Mouse (Mus musculus) embryonic facial prominence, embryonic 14.5 days (tissue): ENCODE results near the gene Mbl2. TPM values are rescaled to one million over a fixed set of nuclear protein-coding genes. Genes with fewer than 3 reads are reported as not detected.
A peak's percentile ranks its signal among the peaks of the same experiment; 100 is the strongest.

ENCODE experiments used
- ATAC-seq: fragments of 200-750 bp; cut with Nextera tagmentation; 2 replicates; pipeline ENCODE4 v1.8.0; 2017; ENCODE audit warnings: low read depth, moderate number of reproducible peaks, moderate TSS enrichment
- DNase-seq: peaks from one replicate; pipeline ENCODE4 v3.0.0-alpha.2; 2015; ENCODE audit warnings: low spot score
- H3K27ac ChIP-seq: fragments of 300-500 bp; sonication (generic); replicated peaks from 2 replicates; pipeline ENCODE4 v1.5.1; 2014; ENCODE audit warnings: low read depth, mild to moderate bottlenecking, low read length, moderate library complexity
- H3K27me3 ChIP-seq: fragments of 300-500 bp; sonication (generic); replicated peaks from 2 replicates; pipeline ENCODE4 v1.6.1; 2014; ENCODE audit warnings: low read length; ENCODE audit not compliant: control insufficient read depth, insufficient read depth
- H3K36me3 ChIP-seq: fragments of 300-500 bp; sonication (generic); 2 replicates; pipeline ENCODE4 v1.6.1; 2014; ENCODE audit warnings: low read length, mixed read lengths; ENCODE audit not compliant: control insufficient read depth, insufficient read depth
- H3K4me1 ChIP-seq: fragments of 300-500 bp; sonication (generic); 2 replicates; pipeline ENCODE4 v1.6.1; 2014; ENCODE audit warnings: antibody characterized with exemption, low read length; ENCODE audit not compliant: control insufficient read depth, insufficient read depth
- H3K4me2 ChIP-seq: fragments of 300-500 bp; sonication (generic); 2 replicates; pipeline ENCODE4 v1.6.1; 2014; ENCODE audit warnings: low read depth, mild to moderate bottlenecking, low read length, moderate library complexity, mixed read lengths
- H3K4me3 ChIP-seq: fragments of 300-500 bp; sonication (generic); 2 replicates; pipeline ENCODE4 v1.5.1; 2014; ENCODE audit warnings: low read depth, mild to moderate bottlenecking, low read length
- H3K9ac ChIP-seq: fragments of 300-500 bp; sonication (generic); 2 replicates; pipeline ENCODE4 v1.6.1; 2014; ENCODE audit warnings: low read depth, mild to moderate bottlenecking, low read length, moderate library complexity, mixed read lengths
- H3K9me3 ChIP-seq: fragments of 300-500 bp; sonication (generic); 2 replicates; pipeline ENCODE4 v1.6.1; 2016; ENCODE audit warnings: low read length; ENCODE audit not compliant: control insufficient read depth
- WGBS: fragments of 180-500 bp; shearing (Covaris S2); extraction: QIAGEN DNeasy Blood & Tissue Kit; methylation state at CpG from one replicate; pipeline ENCODE4 v1.1.7; 2014; 5-methylcytosine and 5-hydroxymethylcytosine counted together
- microRNA-seq: library from miRNA; unstranded; fragments of <30 nt; microRNA quantifications from one replicate; pipeline ENCODE4, GENCODE M21; 2016; ENCODE audit warnings: borderline number of aligned reads
- polyA plus RNA-seq: library from polyadenylated mRNA; unstranded; fragments of >200 nt; fragmentation: Nextera tagmentation; extraction: Ambion mirVana; gene quantifications from 2 replicates; pipeline ENCODE4 v1.2.1, GENCODE M21; 2014

Mbl2 gene
- polyA plus RNA-seq, 1 experiment from 2014 or later: not detected

GRCm38 (mm10) chr19:30252253-30252652 lies 19.5 kb downstream of the Mbl2 start:
- DNase-seq: no peak
- no peaks in the 10 kb centered on the region for H3K4me1 ChIP-seq
- no peaks in the 10 kb centered on the region for H3K27me3 ChIP-seq
- 41% methylated on average over 2 of the region's 2 CpGs for WGBS
- no peaks in the 10 kb centered on the region for H3K36me3 ChIP-seq
- H3K4me2 ChIP-seq: no peak overlapping the region
- H3K27ac ChIP-seq: no peak overlapping the region
- no peak overlapping the region for H3K4me3 ChIP-seq
- H3K9ac ChIP-seq: no peak overlapping the region
- ATAC-seq: no peak
- no peaks in the 10 kb centered on the region for H3K9me3 ChIP-seq

- Histone ChIP-seq H3K4me3 (no peak overlapping the region), H3K9me3 (no peaks in the 10 kb centered on the region), H3K27me3 (no peaks in the 10 kb centered on the region), H3K27ac (no peak overlapping the region), H3K36me3 (no peaks in the 10 kb centered on the region), H3K9ac (no peak overlapping the region), H3K4me1 (no peaks in the 10 kb centered on the region), H3K4me2 (no peak overlapping the region)
- DNase-seq: no peak
- 21% methylated on average over 6 of the region's 6 CpGs for WGBS
- no peak for ATAC-seq
These were observed 23.6 kb downstream of the Mbl2 start for GRCm38 (mm10) chr19:30256339-30256738.

- Histone ChIP-seq H3K4me3 (no peak overlapping the region), H3K27me3 (no peaks in the 10 kb centered on the region), H3K4me1 (no peaks in the 10 kb centered on the region), H3K4me2 (no peak overlapping the region), H3K9me3 (no peaks in the 10 kb centered on the region), H3K27ac (no peak overlapping the region), H3K9ac (no peak overlapping the region), H3K36me3 (no peaks in the 10 kb centered on the region)
- 37% methylated on average over 5 of the region's 5 CpGs for WGBS
- ATAC-seq (no peak), DNase-seq (peak; percentile 80)
These were observed 48.4 kb downstream of the Mbl2 start for GRCm38 (mm10) chr19:30281125-30281524.

- H3K4me2 ChIP-seq: no peak overlapping the region
- ATAC-seq (no peak), DNase-seq (no peak)
- H3K4me3 ChIP-seq: no peak overlapping the region
- no peak overlapping the region for H3K27ac ChIP-seq
- no peaks in the 10 kb centered on the region for H3K4me1 ChIP-seq
- no peaks in the 10 kb centered on the region for H3K36me3 ChIP-seq
- H3K9me3 ChIP-seq: no peaks in the 10 kb centered on the region
- no peak overlapping the region for H3K9ac ChIP-seq
- 85% methylated on average over 6 of the region's 6 CpGs for WGBS
- no peaks in the 10 kb centered on the region for H3K27me3 ChIP-seq
These were observed 55.3 kb downstream of the Mbl2 start for GRCm38 (mm10) chr19:30287899-30288490.

Small RNA genes lying within 50 kb of the gene (microRNA-seq; reads per million reads assigned to microRNA genes)
- not detected for gene Gm24108

Other genes starting within 250 kb of the Mbl2 start
- gene Trpd52l3, start 229.2 kb upstream of the Mbl2 start, polyA plus RNA-seq: not detected in 2 replicates
- 64.4 and 66.7 TPM in 2 replicates for gene Uhrf2, start 202.4 kb upstream of the Mbl2 start, polyA plus RNA-seq
- gene Gldc, start 57.5 kb upstream of the Mbl2 start, polyA plus RNA-seq: 2.5 and 4.3 TPM in 2 replicates